Mouse (Mus musculus): ENCODE measurements around the gene Gde1. TPM values are rescaled to one million over a fixed set of nuclear protein-coding genes. Genes with fewer than 3 reads are reported as not detected.
A peak's percentile ranks its signal among the peaks of the same experiment; 100 is the strongest.

Gene Gde1
- polyA plus RNA-seq, 1 experiment from 2014 or later = 481 TPM

DNA sequence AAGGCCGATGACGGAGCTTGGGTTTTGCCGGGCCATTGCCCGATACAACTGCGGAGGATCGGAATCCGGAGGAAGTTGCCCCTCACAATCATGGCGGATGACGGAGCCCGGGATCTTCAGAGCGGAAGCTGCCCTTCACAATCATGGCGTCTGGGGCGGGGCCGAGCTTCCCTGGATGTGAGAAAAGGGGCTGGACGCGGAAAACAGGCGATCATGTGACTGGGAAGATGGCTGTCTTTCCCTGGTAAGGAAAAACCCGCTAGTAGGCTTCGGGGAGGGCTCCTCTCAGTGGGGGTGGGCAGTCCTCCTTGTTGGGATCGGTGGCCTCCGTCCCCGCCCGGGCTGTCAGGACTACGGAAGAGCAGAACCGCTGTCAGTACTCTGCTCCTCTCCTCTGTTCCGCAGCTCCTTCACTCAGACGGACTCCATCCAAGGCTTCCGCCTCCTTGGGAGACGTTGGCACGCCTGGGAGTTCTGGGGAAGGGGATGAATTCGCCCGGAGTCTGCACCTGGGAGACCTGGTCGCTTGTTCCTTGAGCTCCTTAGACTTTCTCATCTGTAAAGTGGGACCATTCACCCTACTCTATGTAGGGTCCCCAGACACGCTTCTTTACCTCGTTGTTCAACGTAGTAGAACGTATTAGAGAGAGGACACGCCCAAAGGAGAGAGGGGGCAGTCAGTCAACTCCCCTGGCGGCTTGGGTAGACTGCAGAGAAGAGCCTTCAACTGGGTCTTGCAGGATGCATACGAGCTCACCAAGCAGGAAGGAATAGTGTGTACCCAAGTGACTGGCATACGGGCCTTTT lies 35.2 kb upstream of the Gde1 start:
- Histone ChIP-seq H3K4me3 (ENCODE audit: low read depth, low read length) (peak overlapping the region; percentile 71), H3K4me1 (ENCODE audit: insufficient read depth, low read depth, low read length) (peaks cover 6% of the 10 kb centered on the region; the same call in 1 of the 2 replicates), H3K36me3 (ENCODE audit: insufficient read depth, low read length) (no peaks in the 10 kb centered on the region), H3K9ac (replicated peaks; ENCODE audit: low read depth) (peak overlapping the region; percentile 43; the same call in 1 of the 2 replicates), H3K9me3 (ENCODE audit: low read length) (no peaks in the 10 kb centered on the region), H3K27ac (ENCODE audit: low read length) (no peak overlapping the region), H3K27me3 (replicated peaks; ENCODE audit: insufficient read depth, low read length) (no peaks in the 10 kb centered on the region), H3K4me2 (replicated peaks; ENCODE audit: low read depth, low read length) (peak overlapping the region; percentile 75)
- TF ChIP-seq EP300 (IDR thresholded peaks at IDR 0.05) (0 out of 2 replicates have a peak, but pooled peaks have one; percentile 11), CTCF (IDR thresholded peaks at IDR 0.05) (no peak)
- 3% methylated on average over 35 of the region's 41 CpGs for WGBS
- peak; percentile 98 for ATAC-seq
- peak; percentile 98 for DNase-seq (ENCODE audit: low spot score)

DNA sequence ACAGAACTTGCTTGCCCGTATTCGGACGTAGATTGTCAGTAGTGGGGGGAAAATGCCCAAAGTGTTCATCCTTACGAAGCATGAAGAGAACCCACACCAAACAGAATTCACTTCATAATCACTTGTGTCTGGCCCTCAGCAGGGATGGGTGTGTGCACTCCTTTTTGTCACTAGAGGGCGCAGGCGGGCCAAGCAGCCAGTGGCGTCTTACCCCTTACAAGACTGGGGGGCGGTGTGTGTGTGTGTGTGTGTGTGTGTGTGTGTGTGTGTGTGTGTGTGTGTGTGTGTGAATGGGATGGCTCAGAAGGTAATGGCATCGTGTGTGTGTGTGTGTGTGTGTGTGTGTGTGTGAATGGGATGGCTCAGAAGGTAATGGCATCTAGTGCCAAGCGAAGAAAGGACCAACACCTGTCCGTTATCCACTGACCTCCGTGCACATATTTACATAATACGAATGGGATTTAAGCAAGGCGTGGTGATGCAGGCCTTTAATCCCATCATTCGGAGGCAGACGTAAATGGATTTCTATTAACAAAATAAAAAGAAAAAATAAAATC lies 34.5 kb upstream of the Gde1 start, which contains the start of gene Vps35l:
Gene Vps35l (plus strand): TSS at position 252 of the 557 bp plus-strand sequence.
- ATAC-seq = peak; percentile 90
- peaks cover 6% of the 10 kb centered on the region; the same call in 1 of the 2 replicates for H3K4me1 ChIP-seq (ENCODE audit: insufficient read depth, low read depth, low read length)
- H3K27me3 ChIP-seq (replicated peaks; ENCODE audit: insufficient read depth, low read length) = no peaks in the 10 kb centered on the region
- no peaks in the 10 kb centered on the region for H3K9me3 ChIP-seq (ENCODE audit: low read length)
- DNase-seq (ENCODE audit: low spot score) = peak; percentile 89
- 1% methylated on average over 15 of the region's 16 CpGs for WGBS
- no peak within 1 kb of the TSS for H3K27ac ChIP-seq (ENCODE audit: low read length)
- TF ChIP-seq CTCF (IDR thresholded peaks at IDR 0.05) = peak; percentile 95
- no peak for TF ChIP-seq EP300 (IDR thresholded peaks at IDR 0.05)
- peak within 1 kb of the TSS; percentile 71 for H3K4me3 ChIP-seq (ENCODE audit: low read depth, low read length)
- H3K9ac ChIP-seq (replicated peaks; ENCODE audit: low read depth) = peak within 1 kb of the TSS; percentile 43; the same call in 1 of the 2 replicates
- H3K4me2 ChIP-seq (replicated peaks; ENCODE audit: low read depth, low read length) = peak within 1 kb of the TSS; percentile 75
- no peaks in the 10 kb centered on the region for H3K36me3 ChIP-seq (ENCODE audit: insufficient read depth, low read length)

DNA sequence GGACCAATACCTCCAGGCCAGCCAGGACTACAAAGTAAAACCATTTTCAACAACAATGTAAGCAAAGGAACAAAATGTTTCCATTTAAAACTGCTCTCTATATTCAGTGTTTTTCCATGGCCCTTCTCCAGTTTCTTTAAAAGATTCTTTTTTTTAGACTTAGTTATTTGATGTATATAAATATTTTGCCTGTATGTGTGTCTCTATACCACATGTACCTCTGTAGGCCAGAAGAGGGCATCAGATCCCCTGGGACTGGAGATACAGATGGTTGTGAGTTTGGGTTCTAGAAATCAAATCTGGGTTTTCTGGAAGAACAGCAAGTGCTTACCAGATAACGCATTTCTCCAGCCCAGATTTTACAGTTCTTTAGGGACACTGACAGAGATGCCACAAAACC lies 33.2 kb upstream of the Gde1 start:
- Histone ChIP-seq H3K4me2 (replicated peaks; ENCODE audit: low read depth, low read length) (no peak overlapping the region), H3K9me3 (ENCODE audit: low read length) (no peaks in the 10 kb centered on the region), H3K4me1 (ENCODE audit: insufficient read depth, low read depth, low read length) (peaks cover 6% of the 10 kb centered on the region; the same call in 1 of the 2 replicates), H3K36me3 (ENCODE audit: insufficient read depth, low read length) (no peaks in the 10 kb centered on the region), H3K4me3 (ENCODE audit: low read depth, low read length) (no peak overlapping the region), H3K27me3 (replicated peaks; ENCODE audit: insufficient read depth, low read length) (no peaks in the 10 kb centered on the region), H3K9ac (replicated peaks; ENCODE audit: low read depth) (no peak overlapping the region), H3K27ac (ENCODE audit: low read length) (no peak overlapping the region)
- 72% methylated on average over 1 of the region's 1 CpGs for WGBS
- no peak for DNase-seq (ENCODE audit: low spot score)
- no peak for ATAC-seq
- TF ChIP-seq EP300 (IDR thresholded peaks at IDR 0.05) (no peak), CTCF (IDR thresholded peaks at IDR 0.05) (0 out of 2 replicates have a peak, but pooled peaks have one; percentile 32)

DNA sequence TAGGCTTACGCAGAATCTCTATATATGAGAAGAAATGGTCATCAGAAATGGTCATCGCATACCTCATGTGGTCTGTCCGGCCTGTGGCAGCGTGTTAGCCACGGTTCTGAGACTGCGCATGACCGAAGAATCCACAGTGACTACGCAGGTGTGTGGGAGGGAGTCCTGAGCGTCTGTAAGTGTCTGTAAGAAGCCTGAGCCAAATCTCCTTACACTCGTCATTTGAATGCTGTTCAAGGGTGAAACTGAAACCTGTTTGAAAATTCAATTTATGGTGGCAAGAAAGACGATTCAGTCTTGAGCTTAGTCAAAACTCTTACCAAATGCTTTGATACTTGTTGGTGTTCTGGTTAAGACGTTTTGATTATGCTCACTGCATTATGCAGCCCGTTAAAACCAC lies 27.6 kb upstream of the Gde1 start:
- H3K36me3 ChIP-seq (ENCODE audit: insufficient read depth, low read length) = no peaks in the 10 kb centered on the region; the same call in 1 of the 2 replicates
- no peak overlapping the region for H3K27ac ChIP-seq (ENCODE audit: low read length)
- DNase-seq (ENCODE audit: low spot score) = no peak
- H3K4me3 ChIP-seq (ENCODE audit: low read depth, low read length) = no peak overlapping the region
- no peak for ATAC-seq
- 91% methylated on average over 13 of the region's 13 CpGs for WGBS
- no peak overlapping the region for H3K4me2 ChIP-seq (replicated peaks; ENCODE audit: low read depth, low read length)
- H3K27me3 ChIP-seq (replicated peaks; ENCODE audit: insufficient read depth, low read length) = no peaks in the 10 kb centered on the region
- H3K9ac ChIP-seq (replicated peaks; ENCODE audit: low read depth) = no peak overlapping the region
- H3K4me1 ChIP-seq (ENCODE audit: insufficient read depth, low read depth, low read length) = no peaks in the 10 kb centered on the region
- TF ChIP-seq EP300 (IDR thresholded peaks at IDR 0.05) (no peak), CTCF (IDR thresholded peaks at IDR 0.05) (no peak)
- no peaks in the 10 kb centered on the region for H3K9me3 ChIP-seq (ENCODE audit: low read length)

DNA sequence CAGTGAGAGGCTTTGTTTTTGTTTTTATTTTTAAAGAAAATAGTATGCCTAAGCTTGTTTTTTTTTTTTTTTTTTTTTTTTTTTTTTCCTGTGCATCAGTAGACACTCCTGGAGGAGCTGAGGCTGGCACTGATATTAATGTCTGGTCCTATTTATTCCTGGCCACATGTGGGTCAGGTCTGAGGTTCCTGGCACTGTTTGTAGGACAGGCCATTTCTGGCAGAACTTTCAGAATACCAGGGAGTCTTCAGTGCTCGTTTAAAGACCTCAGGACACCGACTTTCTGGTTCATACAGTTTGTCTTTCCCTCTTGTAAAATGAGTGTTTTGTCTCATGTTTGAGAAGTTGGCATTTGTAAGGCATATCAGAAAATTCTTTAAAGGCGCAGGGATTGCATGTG lies 26.2 kb upstream of the Gde1 start:
- TF ChIP-seq CTCF (IDR thresholded peaks at IDR 0.05) (no peak), EP300 (IDR thresholded peaks at IDR 0.05) (no peak)
- no peaks in the 10 kb centered on the region for H3K27me3 ChIP-seq (replicated peaks; ENCODE audit: insufficient read depth, low read length)
- H3K4me1 ChIP-seq (ENCODE audit: insufficient read depth, low read depth, low read length) = no peaks in the 10 kb centered on the region
- H3K9me3 ChIP-seq (ENCODE audit: low read length) = no peaks in the 10 kb centered on the region
- no peak overlapping the region for H3K4me3 ChIP-seq (ENCODE audit: low read depth, low read length)
- H3K4me2 ChIP-seq (replicated peaks; ENCODE audit: low read depth, low read length) = no peak overlapping the region
- H3K9ac ChIP-seq (replicated peaks; ENCODE audit: low read depth) = no peak overlapping the region
- H3K36me3 ChIP-seq (ENCODE audit: insufficient read depth, low read length) = peaks cover 6% of the 10 kb centered on the region
- DNase-seq (ENCODE audit: low spot score) (no peak), ATAC-seq (no peak)
- WGBS = 83% methylated on average over 3 of the region's 3 CpGs
- H3K27ac ChIP-seq (ENCODE audit: low read length) = no peak overlapping the region

DNA sequence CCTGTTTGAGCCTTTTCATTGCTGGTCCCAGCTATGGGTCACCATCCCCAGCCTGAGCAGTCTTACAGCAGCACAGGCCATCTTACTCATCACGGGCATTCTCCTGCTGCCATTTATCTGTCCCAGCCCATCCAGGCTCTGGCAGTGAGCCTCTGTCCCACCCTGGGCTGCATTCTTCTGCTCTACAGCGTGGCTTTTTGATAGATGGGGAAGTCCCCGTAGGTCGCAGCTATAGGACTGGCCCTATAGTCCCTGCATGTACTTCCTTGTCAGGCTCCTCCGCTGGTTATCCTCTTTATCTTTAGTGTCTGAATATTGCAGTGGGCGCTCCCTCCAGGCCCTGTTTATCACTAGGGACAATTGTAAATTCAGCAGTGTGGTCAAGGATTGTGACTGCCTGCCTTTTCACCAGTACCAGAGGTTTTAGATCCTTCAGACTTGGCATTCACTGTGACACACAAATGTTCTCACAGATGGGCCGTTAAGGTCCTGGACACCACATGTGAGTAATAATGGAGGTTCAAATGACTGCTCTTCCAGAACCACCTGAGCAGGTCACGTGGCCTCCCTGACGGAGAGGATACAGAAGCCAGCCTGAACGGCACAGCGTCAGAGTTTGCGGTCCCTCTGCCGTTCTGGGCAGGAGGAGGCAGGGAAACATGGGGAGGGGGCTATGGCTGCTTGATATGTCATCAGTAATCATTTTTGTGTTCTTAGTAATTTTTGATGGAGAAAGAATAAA lies 23.4 kb upstream of the Gde1 start:
- 91% methylated on average over 13 of the region's 13 CpGs for WGBS
- Histone ChIP-seq H3K9ac (replicated peaks; ENCODE audit: low read depth) (no peak overlapping the region), H3K27ac (ENCODE audit: low read length) (no peak overlapping the region), H3K4me2 (replicated peaks; ENCODE audit: low read depth, low read length) (no peak overlapping the region), H3K4me1 (ENCODE audit: insufficient read depth, low read depth, low read length) (no peaks in the 10 kb centered on the region), H3K36me3 (ENCODE audit: insufficient read depth, low read length) (peaks cover 7% of the 10 kb centered on the region), H3K9me3 (ENCODE audit: low read length) (no peaks in the 10 kb centered on the region), H3K4me3 (ENCODE audit: low read depth, low read length) (no peak overlapping the region), H3K27me3 (replicated peaks; ENCODE audit: insufficient read depth, low read length) (no peaks in the 10 kb centered on the region)
- DNase-seq (ENCODE audit: low spot score) (no peak), ATAC-seq (no peak)
- TF ChIP-seq EP300 (IDR thresholded peaks at IDR 0.05) (no peak), CTCF (IDR thresholded peaks at IDR 0.05) (no peak)

Measured in lung, postnatal 0 days (tissue).